Mouse (Mus musculus) MEL (cell line): ENCODE data around the gene Zfp941. TPM values are rescaled to one million over a fixed set of nuclear protein-coding genes. Genes with fewer than 3 reads are reported as not detected.

Experiments
- DNase-seq: peaks from one replicate; pipeline ENCODE4 v3.0.0; 2011; ENCODE audit warnings: low read depth, low spot score
- H3K27ac ChIP-seq: 2 replicates; pipeline ENCODE4 v1.5.1; 2012; ENCODE audit warnings: low read depth, mild to moderate bottlenecking, control low read depth, low read length, moderate library complexity; ENCODE audit not compliant: control insufficient read depth
- H3K27me3 ChIP-seq, 2 experiments: fragments of 150-350 bp in 1 of 2; sonication (generic) in 1 of 2; 2 replicates each; pipeline ENCODE4 v1.6.1; 2012; ENCODE audit warnings: low read length in 2 of 2, mild to moderate bottlenecking in 2 of 2, improper control_type of control experiment in 1 of 2, moderate library complexity in 1 of 2; ENCODE audit not compliant: insufficient read depth in 2 of 2, control insufficient read depth in 1 of 2
- H3K36me3 ChIP-seq, 2 experiments: 2 replicates each; pipeline ENCODE4 v1.6.1; 2012 to 2014; ENCODE audit warnings: low read length in 2 of 2, improper control_type of control experiment in 1 of 2, inconsistent platforms in 1 of 2, mild to moderate bottlenecking in 1 of 2; ENCODE audit not compliant: insufficient read depth in 2 of 2, control insufficient read depth in 1 of 2
- H3K4me1 ChIP-seq, 2 experiments: fragments of 150-350 bp in 1 of 2; sonication (generic) in 1 of 2; 2 replicates each; pipeline ENCODE4 v1.6.1; 2012; ENCODE audit warnings: low read length in 2 of 2, improper control_type of control experiment in 1 of 2, mild to moderate bottlenecking in 1 of 2; ENCODE audit not compliant: insufficient read depth in 2 of 2, control insufficient read depth in 1 of 2
- H3K4me3 ChIP-seq, 2 experiments: fragments of 150-350 bp in 1 of 2; sonication (generic) in 1 of 2; 2 replicates each; pipeline ENCODE4 v1.5.1; 2012; ENCODE audit warnings: low read depth in 2 of 2, low read length in 2 of 2, mild to moderate bottlenecking in 2 of 2, moderate library complexity in 2 of 2, control low read depth in 1 of 2, improper control_type of control experiment in 1 of 2; ENCODE audit not compliant: control insufficient read depth in 1 of 2, insufficient read depth in 1 of 2
- H3K79me2 ChIP-seq: 2 replicates; pipeline ENCODE4 v1.6.1; 2012; ENCODE audit warnings: mild to moderate bottlenecking, low read length, moderate library complexity; ENCODE audit not compliant: control insufficient read depth, poor library complexity, insufficient read depth
- H3K9ac ChIP-seq: 2 replicates; pipeline ENCODE4 v1.6.1; 2012; ENCODE audit warnings: low read depth, mild to moderate bottlenecking, control low read depth, low read length, moderate library complexity; ENCODE audit not compliant: control insufficient read depth, poor library complexity, severe bottlenecking
- H3K9me3 ChIP-seq: fragments of 150-350 bp; sonication (generic); replicated peaks from 2 replicates; pipeline ENCODE4 v1.6.1; 2012; ENCODE audit warnings: mild to moderate bottlenecking, low read length, improper control_type of control experiment, moderate library complexity; ENCODE audit not compliant: insufficient read depth
- ELF1 ChIP-seq: IDR thresholded peaks from 2 replicates; pipeline ENCODE4 v1.6.1; 2014; ENCODE audit warnings: low read depth, mild to moderate bottlenecking, inconsistent platforms, low read length, improper control_type of control experiment, moderate library complexity
- GATA1 ChIP-seq: IDR thresholded peaks from 2 replicates; pipeline ENCODE4 v1.6.1; 2011; ENCODE audit warnings: low read depth, low read length, improper control_type of control experiment
- JUND ChIP-seq: IDR thresholded peaks from 2 replicates; pipeline ENCODE4 v1.6.1; 2011; ENCODE audit warnings: low read depth, mild to moderate bottlenecking, improper control_type of control experiment, low read length
- MEF2A ChIP-seq: IDR thresholded peaks from 2 replicates; pipeline ENCODE4 v1.6.1; 2014; ENCODE audit warnings: low read depth, mild to moderate bottlenecking, inconsistent platforms, low read length, improper control_type of control experiment; ENCODE audit not compliant: poor library complexity, insufficient replicate concordance, severe bottlenecking; ENCODE audit errors: extremely low read depth
- MYC ChIP-seq: IDR thresholded peaks from 2 replicates; pipeline ENCODE4 v1.6.1; 2011; ENCODE audit warnings: low read depth, mild to moderate bottlenecking, low read length, improper control_type of control experiment, moderate library complexity
- TAL1 ChIP-seq: IDR thresholded peaks from 2 replicates; pipeline ENCODE4 v1.6.1; 2012; ENCODE audit warnings: mild to moderate bottlenecking, inconsistent platforms, low read length, moderate library complexity, mixed read lengths
- USF2 ChIP-seq, 2 experiments: IDR thresholded peaks; 2 replicates each; pipeline ENCODE4 v1.6.1; 2011 to 2012; ENCODE audit warnings: improper control_type of control experiment in 2 of 2, low read length in 2 of 2, borderline replicate concordance in 1 of 2, inconsistent platforms in 1 of 2, low read depth in 1 of 2, mild to moderate bottlenecking in 1 of 2; ENCODE audit not compliant: insufficient read depth in 1 of 2
- ZMIZ1 ChIP-seq: IDR thresholded peaks from 2 replicates; pipeline ENCODE4 v1.6.1; 2012; ENCODE audit warnings: low read depth, mild to moderate bottlenecking, inconsistent platforms, low read length, improper control_type of control experiment, moderate library complexity
- polyA plus RNA-seq, 2 experiments: library from polyadenylated mRNA; stranded (reverse) in 1 of 2; unstranded in 1 of 2; fragments of >175 nt in 1 of 2; fragments of >200 nt in 1 of 2; gene quantifications; 2 replicates each; pipeline versions ENCODE4 v1.2.1 to v1.2.4; 2012; ENCODE audit warnings: low replicate concordance in 2 of 2, low read depth in 1 of 2; ENCODE audit not compliant: insufficient read length in 2 of 2, insufficient read depth in 1 of 2, missing spikeins in 1 of 2
- total RNA-seq: library from RNA; depleted of rRNA; stranded (reverse); fragments of 300-350 nt; gene quantifications from 2 replicates; pipeline ENCODE4 v1.2.3, GENCODE M21; 2012; rRNA removed

Gene Zfp941
- total and polyA plus RNA-seq, 3 experiments = not detected

DNA sequence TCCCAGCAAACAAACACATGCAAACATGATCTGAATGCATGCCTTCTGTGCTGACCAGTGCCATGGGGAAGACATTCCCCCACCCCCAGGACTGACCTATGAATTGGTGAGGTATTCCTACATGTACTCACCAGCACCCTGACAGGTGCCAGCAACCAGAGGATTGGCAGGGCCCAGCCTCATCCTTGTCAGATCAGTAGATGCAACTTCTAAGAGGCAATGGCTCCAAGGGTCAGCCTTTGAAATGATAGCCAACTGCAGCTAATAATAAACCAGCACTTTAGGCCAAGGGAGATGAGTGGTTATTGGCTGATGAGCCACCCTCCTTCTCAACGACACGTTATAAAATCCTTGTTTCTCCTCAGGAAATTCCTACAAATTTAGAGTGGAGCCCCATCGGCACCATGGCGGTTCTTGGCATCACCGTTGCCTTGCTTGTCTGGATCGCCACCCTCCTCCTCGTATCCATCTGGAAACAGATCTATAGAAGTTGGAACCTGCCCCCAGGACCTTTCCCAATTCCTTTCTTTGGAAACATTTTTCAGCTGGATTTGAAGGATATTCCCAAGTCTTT is 58.4 kb downstream of the Zfp941 start, which contains the start of gene Cyp2e1:
TSS of gene Cyp2e1 (plus strand) at position 293 of the 574 bp plus-strand sequence.
- H3K9ac ChIP-seq = no peak within 1 kb of the TSS

DNA sequence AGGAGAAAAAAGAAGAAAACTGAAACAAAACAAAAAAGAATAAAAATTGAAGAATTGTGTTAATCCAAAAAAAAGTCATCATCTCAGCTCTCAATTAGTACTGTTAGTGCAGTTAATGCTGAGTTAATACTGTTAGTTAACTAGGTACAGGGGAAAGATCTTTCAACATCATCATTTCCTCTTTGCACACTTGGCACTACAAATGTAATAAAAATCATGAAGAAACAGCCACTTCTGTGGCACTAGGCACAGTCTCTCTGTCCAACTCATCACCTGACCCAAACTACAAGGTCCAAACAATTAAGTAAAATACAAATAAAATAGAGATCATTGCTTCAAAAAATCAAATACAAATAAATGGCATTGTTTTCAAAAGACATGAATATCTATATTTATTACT is 61.3 kb downstream of the Zfp941 start:
- no peak overlapping the region for H3K27ac ChIP-seq
- peaks cover 0 to 2% of the 10 kb centered on the region in 2 experiments; a peak in 2 of 4 replicates for H3K27me3 ChIP-seq
- H3K4me3 ChIP-seq = no peak overlapping the region
- H3K9ac ChIP-seq = no peak overlapping the region
- no peak for TF ChIP-seq ZMIZ1
- no peak for TF ChIP-seq TAL1
- TF ChIP-seq USF2 (IDR thresholded peaks at IDR 0.05; ENCODE audit: borderline replicate concordance in 1 of 2, insufficient read depth in 1 of 2, low read depth in 1 of 2, low read length in 2 of 2) = no peak
- no peak for TF ChIP-seq JUND
- TF ChIP-seq MYC = no peak
- no peak for DNase-seq
- no peaks in the 10 kb centered on the region for H3K4me1 ChIP-seq
- H3K79me2 ChIP-seq = no peaks in the 10 kb centered on the region
- H3K9me3 ChIP-seq = no peaks in the 10 kb centered on the region
- H3K36me3 ChIP-seq = no peaks in the 10 kb centered on the region

More for the DNA sequence above, 58.4 kb downstream of the Zfp941 start, which contains the start of gene Cyp2e1:
- Histone ChIP-seq H3K9me3 (no peaks in the 10 kb centered on the region), H3K27ac (no peak within 1 kb of the TSS), H3K4me3 (no peak within 1 kb of the TSS), H3K4me1 (no peaks in the 10 kb centered on the region), H3K79me2 (no peaks in the 10 kb centered on the region), H3K27me3 (peaks cover 0 to under 1% of the 10 kb centered on the region in 2 experiments; a peak in 1 of 4 replicates), H3K36me3 (no peaks in the 10 kb centered on the region)
- TF ChIP-seq GATA1 (no peak), ELF1 (no peak), MEF2A (no peak), MYC (no peak)
- DNase-seq = no peak

Other genes starting within 250 kb of the Zfp941 start
- not detected in 2 replicates for gene Olfr46, start 220.9 kb downstream of the Zfp941 start, total RNA-seq
- not detected for gene Olfr46, start 220.9 kb downstream of the Zfp941 start, polyA plus RNA-seq
- not detected in 2 replicates for gene Olfr61, start 193.2 kb downstream of the Zfp941 start, total RNA-seq
- gene Olfr61, start 193.2 kb downstream of the Zfp941 start, polyA plus RNA-seq = not detected
- gene Olfr53, start 175.7 kb downstream of the Zfp941 start, total RNA-seq = not detected in 2 replicates
- not detected for gene Olfr53, start 175.7 kb downstream of the Zfp941 start, polyA plus RNA-seq
- not detected in 2 replicates for gene Olfr539, start 162.2 kb downstream of the Zfp941 start, total RNA-seq
- gene Olfr539, start 162.2 kb downstream of the Zfp941 start, polyA plus RNA-seq = not detected
- not detected in 2 replicates for gene Olfr45, start 140.2 kb downstream of the Zfp941 start, total RNA-seq
- not detected for gene Olfr45, start 140.2 kb downstream of the Zfp941 start, polyA plus RNA-seq
- gene Olfr541, start 124.9 kb downstream of the Zfp941 start, total RNA-seq = not detected in 2 replicates
- gene Olfr541, start 124.9 kb downstream of the Zfp941 start, polyA plus RNA-seq = not detected
- not detected in 2 replicates for gene Cyp2e1, start 58.4 kb downstream of the Zfp941 start, total RNA-seq
- gene Cyp2e1, start 58.4 kb downstream of the Zfp941 start, polyA plus RNA-seq = not detected
- not detected in 2 replicates for gene Syce1, start 34.3 kb downstream of the Zfp941 start, total RNA-seq
- gene Syce1, start 34.3 kb downstream of the Zfp941 start, polyA plus RNA-seq = not detected
- gene Urah, start 12.8 kb upstream of the Zfp941 start, total RNA-seq = not detected in 2 replicates
- not detected for gene Urah, start 12.8 kb upstream of the Zfp941 start, polyA plus RNA-seq
- not detected in 2 replicates for gene Scgb1c1, start 23.4 kb upstream of the Zfp941 start, total RNA-seq
- gene Scgb1c1, start 23.4 kb upstream of the Zfp941 start, polyA plus RNA-seq = not detected
- gene Odf3, start 25.6 kb upstream of the Zfp941 start, total RNA-seq = not detected in 2 replicates
- not detected for gene Odf3, start 25.6 kb upstream of the Zfp941 start, polyA plus RNA-seq
- not detected in 2 replicates for gene Gm45785, start 34.2 kb upstream of the Zfp941 start, total RNA-seq
- gene Gm45785, start 34.2 kb upstream of the Zfp941 start, polyA plus RNA-seq = not detected
- 44.5 and 52.3 TPM in 2 replicates for gene Ric8a, start 34.8 kb upstream of the Zfp941 start, total RNA-seq
- 10 to 100 TPM in 1 of 2 experiments, not detected in 1; 63.4 TPM for gene Ric8a, start 34.8 kb upstream of the Zfp941 start, polyA plus RNA-seq
- 12.1 and 16.0 TPM in 2 replicates for gene Bet1l, start 35.4 kb upstream of the Zfp941 start, total RNA-seq
- gene Bet1l, start 35.4 kb upstream of the Zfp941 start, polyA plus RNA-seq = 10 to 100 TPM in 1 of 2 experiments, not detected in 1; 26.2 TPM
- gene Psmd13, start 59.8 kb upstream of the Zfp941 start, total RNA-seq = 165 and 191 TPM in 2 replicates
- 100 to 1,000 TPM in 1 of 2 experiments, not detected in 1; 215 TPM for gene Psmd13, start 59.8 kb upstream of the Zfp941 start, polyA plus RNA-seq
- 16.0 and 16.1 TPM in 2 replicates for gene Sirt3, start 60.1 kb upstream of the Zfp941 start, total RNA-seq
- gene Sirt3, start 60.1 kb upstream of the Zfp941 start, polyA plus RNA-seq = 10 to 100 TPM in 1 of 2 experiments, not detected in 1; 19.5 TPM
- not detected in 2 replicates for gene Cox8b, start 78.3 kb upstream of the Zfp941 start, total RNA-seq
- not detected for gene Cox8b, start 78.3 kb upstream of the Zfp941 start, polyA plus RNA-seq
- not detected in 2 replicates for gene Nlrp6, start 98.7 kb upstream of the Zfp941 start, total RNA-seq
- gene Nlrp6, start 98.7 kb upstream of the Zfp941 start, polyA plus RNA-seq = not detected
- gene Pgghg, start 119.2 kb upstream of the Zfp941 start, total RNA-seq = 3.0 and 3.2 TPM in 2 replicates
- 1 to 10 TPM in 1 of 2 experiments, not detected in 1; 7.2 TPM for gene Pgghg, start 119.2 kb upstream of the Zfp941 start, polyA plus RNA-seq
- 0.31 TPM in 1 of 2 replicates, not detected in the other for gene Ifitm5, start 128.1 kb upstream of the Zfp941 start, total RNA-seq
- gene Ifitm5, start 128.1 kb upstream of the Zfp941 start, polyA plus RNA-seq = 1 to 10 TPM in 1 of 2 experiments, not detected in 1; 1.1 TPM
- not detected in 2 replicates for gene Gm45717, start 133.8 kb upstream of the Zfp941 start, total RNA-seq
- not detected for gene Gm45717, start 133.8 kb upstream of the Zfp941 start, polyA plus RNA-seq
- 177 and 213 TPM in 2 replicates for gene Ifitm2, start 133.8 kb upstream of the Zfp941 start, total RNA-seq
- 100 to 1,000 TPM in 1 of 2 experiments, not detected in 1; 317 TPM for gene Ifitm2, start 133.8 kb upstream of the Zfp941 start, polyA plus RNA-seq
- gene Ifitm1, start 145.0 kb upstream of the Zfp941 start, total RNA-seq = 0.23 TPM in 1 of 2 replicates, not detected in the other
- not detected for gene Ifitm1, start 145.0 kb upstream of the Zfp941 start, polyA plus RNA-seq
- 4.2 and 6.4 TPM in 2 replicates for gene Ifitm3, start 188.6 kb upstream of the Zfp941 start, total RNA-seq
- gene Ifitm3, start 188.6 kb upstream of the Zfp941 start, polyA plus RNA-seq = 10 to 100 TPM in 1 of 2 experiments, not detected in 1; 12.8 TPM
- not detected in 2 replicates for gene Ifitm6, start 195.7 kb upstream of the Zfp941 start, total RNA-seq
- not detected for gene Ifitm6, start 195.7 kb upstream of the Zfp941 start, polyA plus RNA-seq
- gene Gm17387, start 207.0 kb upstream of the Zfp941 start, total RNA-seq = not detected in 2 replicates
- not detected for gene Gm17387, start 207.0 kb upstream of the Zfp941 start, polyA plus RNA-seq
- 0.78 and 0.81 TPM in 2 replicates for gene B4galnt4, start 238.9 kb upstream of the Zfp941 start, total RNA-seq
- gene B4galnt4, start 238.9 kb upstream of the Zfp941 start, polyA plus RNA-seq = 1 to 10 TPM in 1 of 2 experiments, not detected in 1; 8.0 TPM